Mouse (Mus musculus) megakaryocyte, embryonic 14.5 days (primary cell): Measurements from ENCODE around the gene Cd24a. TPM values are rescaled to one million over a fixed set of nuclear protein-coding genes. Genes with fewer than 3 reads are reported as not detected.

Source experiments
- H3K27me3 ChIP-seq: replicated peaks from 2 replicates; pipeline ENCODE3; 2012; ENCODE audit warnings: inconsistent platforms
- H3K36me3 ChIP-seq: replicated peaks from 2 replicates; pipeline ENCODE3; 2012; ENCODE audit warnings: low read length, inconsistent platforms, mixed read lengths
- H3K4me1 ChIP-seq: 2 replicates; pipeline ENCODE4 v1.6.1; 2012; ENCODE audit warnings: inconsistent platforms
- H3K4me3 ChIP-seq: replicated peaks from 2 replicates; pipeline ENCODE3; 2012; ENCODE audit warnings: moderate library complexity, mild to moderate bottlenecking, inconsistent platforms
- H3K9me3 ChIP-seq: 2 replicates; pipeline ENCODE4 v1.6.1; 2012; ENCODE audit warnings: inconsistent platforms
- FLI1 ChIP-seq: IDR thresholded peaks from 2 replicates; pipeline ENCODE4 v1.6.1; 2012; ENCODE audit warnings: low read length, inconsistent platforms, mixed read lengths
- GATA1 ChIP-seq: IDR thresholded peaks from 3 replicates; pipeline ENCODE4 v1.6.1; 2012; ENCODE audit warnings: mixed read lengths, low read length, inconsistent platforms, borderline replicate concordance
- polyA plus RNA-seq: library from polyadenylated mRNA; stranded (reverse); fragments of >175 nt; gene quantifications from 2 replicates; pipeline ENCODE4 v1.2.3, GENCODE M21; 2012; ENCODE audit warnings: low replicate concordance; ENCODE audit not compliant: insufficient read depth

The Cd24a gene
- polyA plus RNA-seq, 1 experiment: 1.1 TPM

DNA sequence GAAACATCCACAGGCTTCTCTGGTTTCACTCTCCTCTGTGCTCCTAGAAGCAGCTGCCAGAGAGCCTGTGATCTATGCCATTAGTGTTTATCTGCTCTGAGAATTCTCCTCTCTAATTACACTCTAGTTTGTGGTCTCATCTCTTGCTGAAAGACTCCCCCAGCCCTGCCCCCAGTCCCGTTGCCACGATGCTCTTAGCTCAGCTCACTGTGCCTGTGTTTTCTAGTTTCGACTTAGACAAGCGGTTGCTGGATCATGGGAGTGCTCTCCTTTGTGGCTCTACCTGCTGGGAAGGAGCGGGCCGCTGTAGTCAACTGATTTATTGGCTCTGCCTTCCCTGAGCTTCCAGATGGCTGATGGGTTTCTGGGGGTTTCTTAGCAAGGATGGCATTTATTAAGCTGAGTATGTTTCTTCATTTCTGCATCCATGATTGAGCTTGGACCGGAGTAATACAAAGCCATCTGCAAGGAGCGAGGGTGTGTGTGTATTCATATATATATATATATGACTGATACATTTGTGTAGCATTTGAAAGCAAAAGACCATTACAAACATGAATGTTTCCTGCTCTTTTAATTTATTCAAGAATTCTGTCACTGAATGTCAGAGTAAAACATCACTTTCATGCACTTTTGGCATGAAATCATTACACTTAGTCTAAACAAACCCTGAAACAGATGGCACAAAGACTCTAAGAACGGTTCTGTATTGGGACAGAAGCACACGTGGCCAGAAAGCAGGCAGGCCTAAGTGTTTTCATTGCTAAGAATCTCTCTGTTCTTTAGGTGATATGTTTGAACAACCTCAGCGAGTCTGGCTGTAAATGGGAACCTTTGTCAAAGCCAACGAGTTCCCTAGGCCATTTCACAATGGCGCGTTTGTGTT lies 23.7 kb downstream of the Cd24a start:
- no peaks in the 10 kb centered on the region for H3K9me3 ChIP-seq
- peaks cover 32% of the 10 kb centered on the region for H3K27me3 ChIP-seq
- no peak overlapping the region for H3K4me3 ChIP-seq
- no peaks in the 10 kb centered on the region for H3K36me3 ChIP-seq
- no peak for TF ChIP-seq FLI1
- no peak for TF ChIP-seq GATA1
- no peaks in the 10 kb centered on the region; the same call in none of the 2 replicates for H3K4me1 ChIP-seq

- H3K36me3 ChIP-seq: no peaks in the 10 kb centered on the region
- H3K4me3 ChIP-seq: no peak overlapping the region
- peaks cover 30% of the 10 kb centered on the region for H3K27me3 ChIP-seq
- TF ChIP-seq FLI1: no peak
- H3K9me3 ChIP-seq: no peaks in the 10 kb centered on the region
- peaks cover 7% of the 10 kb centered on the region; the same call in 1 of the 2 replicates for H3K4me1 ChIP-seq
Observed at GRCm38 (mm10) chr10:43603975-43604686, 26.0 kb downstream of the Cd24a start.

GRCm38 (mm10) chr10:43604687-43605250 lies 26.7 kb downstream of the Cd24a start:
- no peaks in the 10 kb centered on the region for H3K9me3 ChIP-seq
- H3K27me3 ChIP-seq: peaks cover 31% of the 10 kb centered on the region
- peaks cover 12% of the 10 kb centered on the region for H3K4me1 ChIP-seq
- no peak overlapping the region for H3K4me3 ChIP-seq
- no peaks in the 10 kb centered on the region for H3K36me3 ChIP-seq
- TF ChIP-seq FLI1: no peak

- Histone ChIP-seq H3K4me1 (peaks cover 19% of the 10 kb centered on the region), H3K27me3 (peaks cover 27% of the 10 kb centered on the region), H3K36me3 (no peaks in the 10 kb centered on the region), H3K4me3 (no peak overlapping the region), H3K9me3 (no peaks in the 10 kb centered on the region)
- no peak for TF ChIP-seq GATA1
- TF ChIP-seq FLI1: no peak
Observed at GRCm38 (mm10) chr10:43605901-43606300, 27.8 kb downstream of the Cd24a start.

DNA sequence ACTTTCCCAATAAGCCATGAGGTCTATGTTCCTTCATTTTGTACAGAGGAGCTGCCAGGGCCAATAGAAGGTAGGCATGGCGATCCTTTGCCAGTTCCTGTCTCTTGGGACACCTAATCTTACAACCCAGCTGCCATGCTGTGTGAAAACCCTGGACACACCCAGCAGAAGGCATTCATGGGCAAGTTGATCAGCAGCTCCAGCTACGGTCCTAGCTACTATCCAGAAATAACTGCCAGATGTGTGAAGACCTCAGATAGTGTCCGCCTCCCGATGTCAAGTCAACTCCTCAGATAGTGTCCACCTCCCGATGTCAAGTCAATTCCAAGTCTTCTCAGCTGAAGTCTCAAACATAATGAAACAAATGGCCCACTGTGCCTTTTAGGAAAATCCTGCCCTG lies 31.4 kb downstream of the Cd24a start:
- no peak for TF ChIP-seq FLI1
- TF ChIP-seq GATA1: no peak
- peaks cover 29% of the 10 kb centered on the region for H3K4me1 ChIP-seq
- H3K4me3 ChIP-seq: no peak overlapping the region
- no peaks in the 10 kb centered on the region for H3K36me3 ChIP-seq
- H3K9me3 ChIP-seq: peaks cover 7% of the 10 kb centered on the region
- peaks cover 22% of the 10 kb centered on the region for H3K27me3 ChIP-seq

DNA sequence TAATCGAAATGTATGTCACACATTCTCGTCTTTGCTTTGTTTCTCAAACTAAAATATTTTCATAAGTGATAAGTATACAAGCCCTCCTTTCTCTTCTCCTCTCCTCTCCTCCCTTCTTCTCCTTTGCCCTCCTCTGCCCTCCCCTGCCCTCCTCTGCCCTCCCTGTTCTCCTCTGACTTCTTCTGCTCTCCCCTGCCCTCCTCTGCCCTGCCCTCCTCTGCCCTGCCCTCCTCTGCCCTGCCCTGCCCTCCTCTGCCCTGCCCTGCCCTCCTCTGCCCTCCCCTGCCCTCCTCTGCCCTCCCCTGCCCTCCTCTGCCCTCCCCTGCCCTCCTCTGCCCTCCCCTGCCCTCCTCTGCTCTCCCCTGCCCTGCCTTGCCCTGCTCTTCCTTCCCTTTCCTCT lies 31.9 kb downstream of the Cd24a start:
- TF ChIP-seq GATA1: no peak
- no peak for TF ChIP-seq FLI1
- no peaks in the 10 kb centered on the region for H3K36me3 ChIP-seq
- H3K27me3 ChIP-seq: peaks cover 23% of the 10 kb centered on the region
- peaks cover 29% of the 10 kb centered on the region for H3K4me1 ChIP-seq
- peaks cover 7% of the 10 kb centered on the region for H3K9me3 ChIP-seq
- H3K4me3 ChIP-seq: no peak overlapping the region

- Histone ChIP-seq H3K27me3 (peaks cover 15% of the 10 kb centered on the region), H3K9me3 (peaks cover 7% of the 10 kb centered on the region), H3K36me3 (no peaks in the 10 kb centered on the region), H3K4me1 (peaks cover 29% of the 10 kb centered on the region), H3K4me3 (no peak overlapping the region)
- TF ChIP-seq FLI1: no peak
- no peak for TF ChIP-seq GATA1
Observed at GRCm38 (mm10) chr10:43611081-43611480, 33.0 kb downstream of the Cd24a start.

GRCm38 (mm10) chr10:43619059-43619531 lies 41.0 kb downstream of the Cd24a start:
- Histone ChIP-seq H3K4me3 (no peak overlapping the region), H3K4me1 (0 out of 2 replicates have a peak, but pooled peaks cover 8% of the 10 kb centered on the region), H3K27me3 (peaks cover 16% of the 10 kb centered on the region), H3K36me3 (no peaks in the 10 kb centered on the region), H3K9me3 (no peaks in the 10 kb centered on the region)
- TF ChIP-seq FLI1 (no peak), GATA1 (no peak)

DNA sequence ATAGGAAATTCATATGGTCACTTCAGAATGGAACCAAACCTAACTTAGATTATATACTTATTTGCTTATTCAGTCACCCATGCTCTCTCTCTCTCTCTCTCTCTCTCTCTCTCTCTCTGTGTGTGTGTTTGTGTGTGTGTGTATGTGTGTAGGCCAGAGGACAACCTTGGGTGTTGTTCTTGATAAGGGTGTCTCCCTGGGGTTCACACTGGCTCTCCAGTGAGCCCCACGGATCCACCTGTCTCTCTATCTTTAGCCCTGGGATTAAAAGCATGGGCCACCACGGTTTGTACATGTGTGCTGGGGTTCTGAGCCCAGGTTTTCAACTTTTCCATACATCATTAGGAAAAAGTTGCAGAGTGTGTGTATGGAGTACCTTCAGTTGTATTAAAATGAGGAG lies 41.9 kb downstream of the Cd24a start:
- H3K27me3 ChIP-seq: peaks cover 14% of the 10 kb centered on the region
- H3K4me1 ChIP-seq: 0 out of 2 replicates have a peak, but pooled peaks cover 10% of the 10 kb centered on the region
- H3K4me3 ChIP-seq: no peak overlapping the region
- H3K36me3 ChIP-seq: no peaks in the 10 kb centered on the region
- no peak for TF ChIP-seq FLI1
- no peak for TF ChIP-seq GATA1
- no peaks in the 10 kb centered on the region for H3K9me3 ChIP-seq
